Mouse (Mus musculus): ENCODE measurements at regions not wholly inside any gene's neighbourhood (a gene's known extent, or its start where the extent isn't known, plus 50 kb on each side); places are given as distances from the start of the nearest gene placed in this dataset.

DNA sequence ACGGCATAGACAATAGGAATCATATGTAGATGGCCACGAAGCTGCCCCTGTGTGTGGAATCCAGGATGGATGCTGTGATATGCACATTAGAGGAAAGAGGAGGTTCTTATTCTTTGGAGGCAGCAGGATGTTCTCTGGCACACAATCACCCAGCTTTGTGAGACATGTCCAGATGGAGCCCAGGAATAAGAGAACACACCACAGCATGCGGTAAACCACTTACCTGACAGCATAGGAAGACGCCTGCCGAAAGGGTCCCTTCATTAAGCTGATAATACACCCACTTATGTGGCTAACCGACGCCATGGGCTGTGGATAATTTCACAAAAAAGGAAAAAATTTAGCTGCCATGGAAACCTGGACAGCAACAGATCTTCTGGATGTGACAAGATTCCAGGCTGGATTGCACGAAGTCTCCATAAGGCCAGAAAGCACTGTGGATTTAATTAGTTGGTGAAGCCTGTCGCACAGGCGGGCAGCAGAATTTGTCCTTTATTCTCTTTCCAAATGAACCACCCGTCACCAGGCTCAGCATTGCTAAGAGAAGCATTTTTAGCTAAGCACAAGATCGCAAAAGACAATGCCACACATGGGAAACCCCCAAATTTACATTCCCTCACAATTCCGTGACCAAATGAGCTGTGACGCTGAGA is 61.5 kb upstream of the Nrp1 start:
- no peak for DNase-seq (ENCODE audit: low spot score)

DNA sequence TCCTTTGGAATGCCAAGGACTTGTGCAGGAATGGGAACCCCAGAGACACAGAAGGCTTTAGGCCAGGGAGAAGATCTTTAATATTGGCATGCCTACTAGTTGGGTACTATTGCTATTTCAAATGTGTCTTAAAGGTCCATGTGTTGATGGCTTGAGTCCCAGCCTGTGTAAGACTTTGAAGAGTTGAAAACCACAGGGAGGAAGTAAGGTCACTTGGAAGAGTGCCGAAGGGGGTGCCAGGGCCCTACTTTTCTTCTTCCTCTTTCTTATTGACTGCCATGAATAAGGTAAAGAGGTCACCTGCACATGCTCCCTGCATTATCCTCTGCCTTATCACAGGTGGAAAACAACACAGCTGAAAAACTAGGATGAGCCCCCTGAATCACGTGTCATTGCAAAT is 56.1 kb upstream of the Nrp1 start:
- no peak for DNase-seq (ENCODE audit: low spot score)
